Mouse (Mus musculus) stomach, postnatal 0 days (tissue): ENCODE data around the gene Smpd3.

Experiments used
- CTCF ChIP-seq: IDR thresholded peaks from 2 replicates; pipeline ENCODE4 v1.5.1; 2016; ENCODE audit warnings: antibody characterized with exemption, low read depth, mild to moderate bottlenecking, moderate library complexity
- EP300 ChIP-seq: optimal IDR thresholded peaks from 2 replicates; pipeline ENCODE3; 2016; ENCODE audit warnings: antibody characterized with exemption

- no peak for TF ChIP-seq EP300
- no peak for TF ChIP-seq CTCF
Observed at GRCm38 (mm10) chr8:106379357-106379756, 41.6 kb upstream of the Smpd3 start.
